Mouse (Mus musculus): ENCODE measurements around the gene Rasgrp3.
"Not testable (repeated sequence)": the region's sequence is repeated elsewhere in the genome, so short reads cannot be mapped to it uniquely, and the experiment has no call there.

The Rasgrp3 gene

DNA sequence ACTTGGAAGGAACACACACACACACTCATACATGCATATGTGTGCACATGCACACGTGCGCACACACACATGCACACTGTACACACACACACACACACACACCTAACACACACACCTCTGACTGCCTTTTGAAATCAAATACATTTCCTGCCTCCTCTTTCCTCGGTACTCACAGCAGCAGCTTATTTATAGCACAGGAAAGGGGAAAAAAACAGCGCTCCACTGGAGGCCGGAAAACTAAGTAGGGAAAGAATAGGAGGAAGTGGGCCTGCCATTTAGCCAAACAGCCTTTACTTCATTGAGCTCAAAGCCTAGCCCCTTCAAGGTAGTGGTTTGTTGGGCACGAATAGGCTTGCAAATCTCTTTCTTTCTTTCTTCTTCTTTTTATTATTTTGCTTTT lies at the start of gene Rasgrp3:
Rasgrp3 (plus strand) TSS at position 298 of the 400 bp plus-strand sequence.
- DNase-seq: peak; percentile 48

DNA sequence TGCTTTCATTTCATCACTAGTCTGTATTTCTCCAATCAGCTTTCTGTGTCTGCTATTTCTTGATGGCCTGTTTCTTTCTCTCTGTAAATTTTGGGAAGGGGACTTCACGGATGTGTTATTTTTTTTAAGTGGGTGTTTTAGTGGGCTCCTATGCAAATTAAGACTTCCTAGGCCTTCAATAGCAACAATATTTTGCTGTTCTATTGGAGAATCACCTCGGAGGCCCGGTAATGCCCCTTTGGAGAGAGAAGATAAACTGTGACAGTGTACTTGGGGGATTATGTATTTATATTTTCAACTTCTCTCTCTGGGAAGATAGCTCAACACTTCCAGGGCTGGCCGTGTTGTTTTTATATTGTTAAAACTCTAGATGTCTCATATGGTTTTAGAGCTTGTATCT lies 47.3 kb upstream of the Rasgrp3 start:
- DNase-seq: no peak

DNA sequence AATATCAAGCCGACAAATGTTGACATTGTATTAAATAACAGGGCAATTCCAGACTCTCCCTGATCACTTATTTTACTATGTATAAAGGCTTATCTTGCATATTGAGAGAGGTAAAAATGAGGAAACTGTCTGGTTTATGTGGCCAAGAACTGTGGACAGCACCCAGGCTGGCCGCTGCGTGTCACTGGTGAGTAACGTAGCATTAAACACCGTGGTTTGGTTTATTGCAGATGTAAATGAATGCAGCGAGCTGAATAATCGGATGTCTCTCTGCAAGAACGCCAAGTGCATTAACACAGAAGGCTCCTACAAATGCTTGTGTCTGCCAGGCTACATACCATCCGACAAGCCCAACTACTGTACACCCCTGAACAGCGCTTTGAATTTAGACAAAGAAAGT lies 45.6 kb upstream of the Rasgrp3 start:
- DNase-seq: no peak

DNA sequence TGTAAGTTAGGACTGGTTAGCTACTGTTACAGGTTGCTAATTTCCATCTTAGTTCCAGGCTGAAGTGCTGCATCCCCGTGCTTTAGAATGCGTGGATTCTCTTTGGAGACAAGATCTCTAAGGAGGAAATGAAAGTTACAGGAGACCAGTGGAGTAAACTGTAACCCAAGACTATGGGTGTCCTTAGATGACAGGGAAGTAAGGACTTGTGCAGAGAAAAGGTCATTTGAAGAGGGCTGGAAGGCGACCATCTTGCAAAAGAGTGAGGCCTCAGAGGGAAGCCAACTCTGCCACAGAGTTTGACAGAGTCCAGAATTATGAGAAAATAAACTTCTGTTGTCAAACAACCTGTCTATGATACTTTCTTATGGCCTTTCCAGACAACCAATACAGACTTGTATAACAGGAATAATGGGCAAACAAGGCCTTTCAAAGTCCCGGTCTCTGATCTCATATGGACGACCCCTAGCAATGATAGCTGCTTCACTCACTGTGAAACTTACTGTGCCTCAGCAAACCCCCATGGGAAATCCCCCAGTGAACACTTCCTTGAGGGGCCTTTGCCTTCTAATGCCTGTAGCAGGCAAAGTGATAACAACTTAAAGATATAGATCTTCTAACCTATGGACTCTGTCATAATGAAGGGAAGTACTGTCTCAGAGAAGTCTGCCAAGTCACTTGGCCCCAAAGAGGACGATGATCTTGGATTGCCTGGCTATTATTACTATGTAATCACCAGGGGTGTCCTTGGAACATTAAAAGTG lies 44.1 kb upstream of the Rasgrp3 start:
- no peak for DNase-seq

DNA sequence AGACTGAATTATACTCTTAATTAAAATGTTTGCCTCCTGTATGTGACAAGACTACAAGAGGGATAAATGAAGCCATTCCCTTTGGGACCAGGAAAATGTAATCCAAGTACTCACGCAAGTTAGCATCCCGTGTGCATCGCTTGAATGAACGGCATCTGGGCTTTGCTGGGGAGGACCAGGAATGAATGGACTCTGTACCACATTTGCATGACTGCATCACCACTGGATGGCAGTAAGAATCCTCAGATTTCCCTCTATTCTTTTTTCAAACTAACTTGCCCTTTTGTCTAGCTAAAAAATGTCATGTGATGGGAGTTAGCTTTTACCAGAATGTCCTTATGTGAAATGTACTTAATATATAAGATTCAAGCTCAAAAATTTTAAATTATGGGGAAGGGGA lies 29.3 kb upstream of the Rasgrp3 start:
- peak; percentile 17 for DNase-seq

DNA sequence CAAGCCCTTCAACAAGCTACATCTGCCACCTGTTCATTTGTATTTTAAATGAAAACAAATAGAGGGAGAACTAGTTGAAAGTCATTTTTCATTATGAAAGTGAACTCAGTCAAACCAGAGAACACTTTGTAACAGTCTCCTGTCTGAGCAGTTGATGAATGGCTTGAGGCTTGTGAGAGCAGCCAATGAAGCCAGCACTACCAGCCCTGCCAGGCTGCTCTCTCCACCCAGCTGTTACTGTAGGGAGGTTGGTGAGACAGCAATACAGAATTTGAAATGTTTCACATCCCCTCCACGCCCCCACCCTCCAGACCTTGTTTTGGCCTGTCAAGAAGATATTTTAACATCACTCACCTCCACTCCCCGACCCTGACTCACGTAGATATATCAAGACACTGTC lies 18.8 kb upstream of the Rasgrp3 start:
- DNase-seq: no peak

DNA sequence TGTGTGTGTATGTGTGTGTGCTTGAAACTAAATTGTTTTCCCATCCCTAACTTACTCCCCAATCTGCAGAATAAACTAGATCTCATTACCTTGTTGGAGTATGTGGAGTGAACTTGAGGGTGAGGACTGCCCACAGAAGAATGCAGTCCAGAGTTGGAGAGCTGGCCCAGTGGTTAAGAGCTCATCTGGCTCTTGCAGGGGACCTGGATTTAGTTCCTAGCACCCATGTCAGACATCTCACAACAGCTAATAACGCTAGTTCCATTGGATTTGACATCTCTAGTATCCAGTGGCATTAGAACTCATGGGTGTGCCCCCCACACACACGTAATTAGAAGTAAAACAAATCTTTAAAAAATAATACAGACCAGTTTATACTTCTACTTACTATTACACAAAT lies 1.5 kb upstream of the Rasgrp3 start:
- DNase-seq: no peak

DNA sequence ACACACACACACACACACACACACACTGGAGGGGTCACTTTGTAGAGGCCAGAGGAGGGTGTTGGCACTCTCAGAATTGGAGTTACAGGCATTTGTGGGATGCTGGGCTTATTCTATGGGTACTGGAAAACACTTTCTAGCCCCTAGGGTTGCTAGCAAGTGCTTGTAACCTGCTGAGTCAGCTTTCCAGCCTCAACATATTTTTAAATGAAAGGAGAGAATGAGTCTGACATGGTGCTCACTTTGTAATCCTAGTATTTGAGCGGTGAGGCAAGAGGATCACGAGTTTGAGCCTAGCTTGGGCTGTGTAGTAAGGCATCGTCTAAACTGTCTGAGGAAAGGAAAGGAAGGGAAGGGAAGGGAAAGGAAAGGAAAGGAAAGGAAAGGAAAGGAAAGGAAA lies 825 bp upstream of the Rasgrp3 start:
- no peak for DNase-seq

DNA sequence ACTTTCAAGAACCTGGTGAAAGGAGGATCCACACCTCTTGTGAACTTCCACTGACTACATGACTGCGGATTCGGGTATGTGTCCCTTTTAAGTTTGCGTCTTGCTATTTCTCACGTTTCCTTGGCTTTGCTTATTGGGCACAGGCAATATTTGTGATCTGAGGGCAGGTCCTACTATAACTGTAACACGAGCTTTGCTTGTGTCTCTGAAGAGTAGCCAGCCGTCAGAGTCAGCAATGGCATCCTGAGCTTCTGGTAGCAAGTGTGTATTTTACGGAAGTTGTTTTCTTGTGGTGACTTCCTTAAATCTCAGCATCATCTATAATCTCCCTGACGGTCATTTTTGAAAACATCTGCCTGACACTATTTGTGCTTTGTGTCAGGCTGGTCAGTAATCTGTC lies 399 bp downstream of the Rasgrp3 start:
- no peak for DNase-seq

DNA sequence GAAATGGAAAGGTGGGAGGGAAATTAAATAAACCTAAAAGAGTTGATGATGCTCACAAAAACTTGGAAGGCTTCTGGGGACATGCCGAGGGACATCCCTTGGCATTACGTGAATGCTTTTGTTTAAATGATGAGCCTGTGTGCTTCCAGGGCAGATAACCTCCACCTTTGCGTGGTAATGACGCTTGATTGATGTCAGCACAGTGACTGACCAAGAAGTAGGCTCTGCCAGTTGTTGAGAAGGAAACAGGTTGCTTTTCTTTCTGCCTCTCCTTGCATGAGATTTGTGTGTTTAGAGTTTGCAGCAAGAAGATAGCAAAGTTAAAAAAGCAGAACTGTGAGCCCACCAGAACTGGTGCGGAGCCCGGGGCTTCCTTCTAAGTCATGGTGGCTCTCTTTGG lies 1.1 kb downstream of the Rasgrp3 start:
- peak; percentile 12 for DNase-seq

DNA sequence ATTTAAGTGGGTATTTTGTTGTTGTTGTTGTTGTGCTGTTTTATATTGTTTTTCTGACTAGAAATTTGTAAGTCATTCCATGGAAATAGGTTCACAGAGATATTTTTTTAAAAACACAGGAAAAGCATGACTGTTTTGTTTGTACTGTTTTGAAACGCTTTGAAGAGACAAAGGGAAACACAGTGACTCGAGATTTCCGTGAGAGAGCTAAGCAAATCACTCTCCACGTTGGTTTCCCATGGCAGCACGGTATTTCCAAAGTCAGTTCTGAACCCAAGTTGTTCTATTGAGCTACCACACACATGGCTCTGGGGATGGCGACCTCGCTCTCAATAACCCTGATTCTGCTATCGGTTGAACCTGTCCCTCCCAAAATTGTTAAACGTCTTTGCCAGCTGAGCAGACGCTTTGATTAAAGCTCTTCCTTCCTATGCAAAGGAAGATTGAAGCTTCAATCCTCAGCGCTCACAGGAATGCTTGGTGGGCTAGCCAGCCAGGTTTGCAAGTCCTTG lies 1.6 kb downstream of the Rasgrp3 start:
- DNase-seq: no peak

DNA sequence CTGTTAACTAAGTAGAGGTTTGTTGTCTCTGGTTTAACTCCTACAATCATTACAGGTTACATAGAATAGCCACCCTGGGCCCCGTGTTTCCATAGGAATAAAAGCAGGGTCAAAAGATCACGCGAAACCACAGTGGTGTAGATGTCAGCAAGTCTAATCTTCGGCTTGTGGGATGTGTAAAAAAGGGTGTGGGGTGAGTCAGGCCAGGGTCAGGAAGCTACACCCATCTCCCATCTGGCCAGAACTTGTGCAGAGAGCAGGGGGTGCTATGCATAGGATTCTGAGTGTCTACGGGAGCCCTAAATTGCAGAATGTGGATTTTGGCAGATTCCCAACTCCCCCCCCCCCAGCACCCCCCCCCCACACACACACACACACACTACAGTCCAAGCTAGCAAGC lies 2.5 kb downstream of the Rasgrp3 start:
- DNase-seq: no peak

DNA sequence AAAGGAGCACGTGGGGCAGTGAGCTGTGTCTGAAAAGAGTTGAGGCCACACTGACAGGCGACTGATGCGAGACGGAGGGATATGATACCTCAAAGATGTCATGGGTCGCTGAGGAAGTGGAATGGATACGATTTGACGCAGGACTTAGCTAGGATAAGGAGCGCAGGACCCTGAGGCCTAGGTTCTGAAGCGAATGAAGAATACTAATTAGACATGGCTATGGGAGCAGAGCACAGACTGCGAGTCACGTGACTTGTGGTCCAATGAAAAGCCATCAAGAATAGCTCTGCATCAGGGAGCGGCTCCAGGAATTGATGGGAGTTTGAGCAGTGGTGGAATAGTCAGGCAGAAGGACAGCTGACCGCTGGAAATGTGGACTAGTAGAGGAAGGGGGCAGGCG lies 3.4 kb downstream of the Rasgrp3 start:
- no peak for DNase-seq

DNA sequence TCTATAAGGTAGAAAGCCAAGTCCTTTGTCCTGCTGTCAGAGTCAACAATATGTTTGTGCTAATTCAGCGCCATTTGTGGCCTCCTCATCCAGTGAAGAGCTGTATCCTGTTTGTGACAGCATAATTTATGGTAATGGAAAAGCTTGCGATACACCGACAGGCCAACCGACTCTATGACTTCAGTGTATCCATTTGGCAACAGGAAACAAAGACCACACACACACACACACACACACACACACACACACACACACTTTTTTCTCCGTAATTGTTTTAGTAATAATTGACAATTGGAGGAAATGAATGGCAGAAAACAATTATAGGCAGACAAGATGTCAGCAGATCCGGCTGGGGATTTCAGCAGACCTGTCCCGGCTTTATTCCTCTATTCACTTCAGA lies 4.9 kb downstream of the Rasgrp3 start:
- peak; percentile 66 for DNase-seq

DNA sequence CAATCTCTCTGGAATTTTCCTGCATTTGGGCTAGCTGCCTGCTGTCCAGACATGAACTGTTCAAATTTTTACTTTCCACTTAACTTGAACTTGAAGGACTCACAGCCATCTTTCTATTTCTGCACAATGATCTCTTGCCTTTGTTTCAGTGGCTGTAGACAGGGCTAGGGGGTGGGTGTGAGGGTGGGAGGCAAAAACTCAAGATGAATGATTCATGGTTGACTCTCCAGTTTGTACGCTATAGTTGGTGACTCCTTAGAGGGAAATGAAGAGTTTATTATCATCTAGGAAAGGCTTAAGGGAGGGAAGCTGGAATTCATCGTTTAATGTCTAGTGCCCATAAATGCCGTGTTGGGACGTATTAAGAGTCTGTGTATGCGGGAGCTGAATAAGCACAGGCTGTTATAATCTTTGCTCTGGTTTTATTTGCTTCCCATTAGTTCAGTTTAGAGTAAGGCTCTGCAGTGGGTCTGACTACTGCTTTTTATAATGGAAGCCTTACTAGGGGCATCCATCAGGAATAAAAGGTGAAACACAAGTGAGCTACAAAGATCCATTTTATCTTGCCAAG lies 5.6 kb downstream of the Rasgrp3 start:
- DNase-seq: no peak

DNA sequence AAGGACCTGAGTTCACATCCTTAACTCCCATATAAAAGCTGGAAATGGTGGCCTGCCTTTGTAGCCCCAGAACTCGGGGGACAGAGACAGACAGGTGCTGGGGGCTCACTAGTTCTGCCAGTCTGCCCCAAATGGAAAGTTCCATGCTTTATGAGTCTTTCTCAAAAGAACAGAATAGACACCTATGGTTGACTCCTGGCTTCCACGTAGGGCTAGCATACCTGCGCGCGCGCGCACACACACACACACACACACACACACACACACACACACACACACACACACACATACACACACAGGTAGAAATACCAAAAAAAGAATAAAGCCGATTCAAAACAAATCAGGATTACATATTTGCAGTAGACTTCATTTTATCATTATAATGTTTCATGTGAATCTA lies 6.7 kb downstream of the Rasgrp3 start:
- no peak for DNase-seq

DNA sequence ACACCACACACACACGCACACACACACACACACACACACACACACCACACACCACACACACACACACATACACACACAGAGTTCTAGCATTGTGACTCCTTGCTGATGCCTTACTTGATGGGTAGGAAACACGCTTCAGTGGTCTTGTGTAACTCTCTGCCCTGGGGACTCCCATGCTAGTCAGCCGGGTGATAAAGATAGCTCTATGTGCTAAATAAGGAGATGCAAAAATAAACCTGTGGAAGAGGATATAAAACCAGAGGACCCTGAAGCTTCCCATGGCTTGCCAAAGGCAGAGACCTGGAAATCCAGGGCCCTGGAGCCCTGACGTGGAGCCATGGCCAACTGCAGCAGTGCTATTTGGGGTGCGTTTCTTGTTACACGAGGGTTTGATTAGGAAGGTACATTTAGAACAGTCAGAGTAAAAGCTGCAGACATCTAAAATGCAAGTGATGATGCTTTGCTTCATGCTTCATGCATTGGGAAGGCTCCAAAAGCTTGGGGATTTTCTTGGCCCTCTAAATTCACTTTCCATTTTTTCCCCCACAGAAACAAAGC lies 7.4 kb downstream of the Rasgrp3 start:
- DNase-seq: no peak

DNA sequence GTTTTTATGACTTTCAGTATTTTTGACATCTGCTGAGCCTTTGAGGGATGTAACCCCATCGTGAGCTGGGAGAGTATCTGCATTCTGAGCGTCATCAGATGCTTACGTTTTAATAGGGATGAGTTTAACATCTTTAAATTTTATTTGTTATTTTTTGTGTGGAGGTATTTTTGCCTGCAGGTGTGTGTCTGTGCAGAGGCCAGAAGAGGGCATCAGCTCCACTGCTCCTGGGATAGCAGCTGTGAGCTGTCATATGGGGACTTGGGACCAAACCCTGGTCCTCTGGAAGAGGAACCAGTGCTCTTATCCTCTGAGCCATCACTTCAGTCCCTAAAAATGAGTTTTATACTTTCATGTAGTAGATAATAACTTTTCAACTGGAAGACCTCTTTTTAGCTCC lies 12.6 kb downstream of the Rasgrp3 start:
- no peak for DNase-seq

DNA sequence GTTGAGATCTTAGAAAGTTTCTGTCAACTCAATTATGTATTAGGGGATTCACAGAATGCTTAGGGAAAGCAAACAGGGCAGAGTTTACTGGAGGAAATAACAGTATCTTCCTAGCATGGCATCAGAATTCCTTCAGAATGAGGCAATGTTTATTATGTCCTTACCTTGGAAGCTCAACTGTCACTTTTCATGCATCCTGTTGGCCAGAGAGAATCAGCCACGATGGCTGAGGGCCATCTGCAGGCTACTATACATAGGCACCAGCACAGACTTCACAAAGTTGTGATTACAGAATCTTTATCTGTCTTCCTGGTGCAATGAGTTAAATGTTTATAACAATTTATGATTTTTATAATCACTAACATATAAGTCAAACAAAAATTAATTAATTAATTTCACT lies 13.3 kb downstream of the Rasgrp3 start:
- no peak for DNase-seq

DNA sequence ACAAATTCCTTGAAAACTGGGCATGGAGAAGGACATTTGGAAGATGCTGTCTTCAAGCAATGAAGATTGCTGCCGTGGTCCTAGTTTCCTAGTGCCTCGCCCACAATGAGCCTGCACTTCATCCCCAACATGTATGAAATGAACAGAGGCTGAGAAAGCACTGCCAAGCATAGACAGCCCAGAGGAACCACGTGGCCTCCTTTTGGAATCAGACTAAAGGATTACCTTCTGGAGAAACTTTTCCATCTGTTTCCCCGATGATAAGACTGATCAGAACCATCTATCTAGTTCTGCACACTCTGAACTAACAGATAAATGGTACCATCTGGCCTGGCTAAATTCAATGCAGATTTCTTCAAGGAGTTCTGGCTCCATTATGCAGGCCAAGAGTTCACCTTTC lies 16.6 kb downstream of the Rasgrp3 start:
- no peak for DNase-seq

DNA sequence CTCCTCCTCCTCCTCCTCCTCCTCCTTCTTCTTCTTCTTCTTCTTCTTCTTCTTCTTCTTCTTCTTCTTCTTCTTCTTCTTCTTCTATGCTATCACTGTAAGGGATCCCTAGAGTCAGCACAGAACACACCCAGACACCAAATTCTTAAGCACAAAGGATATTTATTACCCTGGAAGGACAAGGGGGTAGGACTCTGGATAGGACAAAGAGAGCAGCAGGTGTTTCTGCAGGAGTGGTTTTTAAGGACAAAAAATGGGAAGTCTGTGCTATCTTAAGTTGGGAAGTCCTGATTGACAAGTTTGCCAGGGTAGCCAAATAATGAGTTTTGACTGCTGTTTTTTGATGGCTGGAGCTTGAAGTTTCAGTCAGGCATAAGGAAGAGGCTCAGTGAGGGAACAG lies 17.9 kb downstream of the Rasgrp3 start:
- no peak for DNase-seq

DNA sequence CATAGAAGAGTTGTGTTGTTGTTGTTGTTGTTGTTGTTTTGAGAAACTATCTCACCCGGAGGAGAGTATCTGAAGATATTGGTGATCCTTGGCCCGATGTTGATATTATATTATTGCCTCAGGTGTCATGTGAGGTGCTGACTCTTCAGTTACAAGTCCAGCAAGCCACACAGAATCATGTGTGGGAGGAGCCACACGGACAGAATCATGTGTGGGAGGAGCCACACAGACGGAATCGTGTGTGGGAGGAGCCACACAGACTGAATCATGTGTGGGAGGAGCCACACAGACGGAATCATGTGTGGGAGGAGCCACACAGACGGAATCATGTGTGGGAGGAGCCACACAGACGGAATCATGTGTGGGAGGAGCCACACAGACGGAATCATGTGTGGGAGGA lies 20.4 kb downstream of the Rasgrp3 start:
- not testable (repeated sequence) for DNase-seq

DNA sequence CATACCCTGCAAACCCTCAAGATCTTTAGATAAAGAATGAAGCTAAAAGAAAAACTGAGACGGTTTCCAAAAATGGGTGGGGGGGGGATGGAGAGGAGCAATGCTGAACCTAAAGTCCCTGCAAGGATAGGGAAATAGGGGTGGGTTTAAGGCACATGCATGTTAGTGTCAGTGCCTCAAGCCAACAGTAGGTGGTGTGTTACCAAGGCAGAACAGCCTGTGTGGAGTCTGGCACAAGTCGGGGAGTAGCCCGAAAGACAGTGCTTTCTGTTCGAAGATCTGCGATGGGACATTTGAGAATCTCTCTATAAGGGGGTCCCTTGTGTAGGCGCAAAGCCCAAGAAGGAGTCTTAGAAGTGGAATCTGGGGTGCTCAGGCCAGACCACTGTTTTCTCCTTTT lies 24.9 kb downstream of the Rasgrp3 start:
- DNase-seq: no peak

DNA sequence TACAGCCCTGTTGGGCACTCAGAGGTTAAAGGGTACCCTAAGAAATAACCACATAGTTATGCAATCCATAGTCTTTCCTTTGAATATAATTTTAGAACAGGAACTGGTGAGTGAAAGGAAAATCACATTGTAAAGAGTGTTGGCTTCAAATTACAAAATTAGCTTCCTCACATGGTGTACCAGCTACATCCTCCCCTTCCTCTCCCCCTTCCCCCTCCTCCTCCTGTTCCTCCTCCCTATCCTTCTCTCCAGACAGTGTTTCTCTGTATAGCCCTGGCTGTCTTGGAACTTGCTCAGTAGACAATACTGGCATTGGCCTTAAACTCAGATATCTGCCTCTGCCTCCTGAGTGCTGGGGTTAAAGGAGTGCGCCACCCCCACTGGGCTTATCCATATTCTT lies 26.1 kb downstream of the Rasgrp3 start:
- DNase-seq: no peak

DNA sequence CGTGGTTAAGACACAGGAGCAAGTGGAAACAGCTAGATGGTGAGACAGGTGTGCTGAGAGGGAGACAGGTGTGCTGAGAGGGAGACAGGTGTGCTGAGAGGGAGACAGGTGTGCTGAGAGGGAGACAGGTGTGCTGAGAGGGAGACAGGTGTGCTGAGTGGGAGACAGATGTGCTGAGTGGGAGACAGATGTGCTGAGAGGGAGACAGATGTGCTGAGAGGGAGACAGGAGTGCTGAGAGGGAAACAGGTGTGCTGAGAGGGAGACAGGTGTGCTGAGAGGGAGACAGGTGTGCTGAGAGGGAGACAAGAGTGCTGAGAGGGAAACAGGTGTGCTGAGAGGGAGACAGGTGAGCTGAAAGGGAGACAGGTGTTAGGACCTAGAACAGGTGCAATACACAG lies 27.5 kb downstream of the Rasgrp3 start:
- not testable (repeated sequence) for DNase-seq
